Mouse (Mus musculus) heart, postnatal 0 days (tissue): ENCODE data around the gene Hapln2. TPM values are rescaled to one million over a fixed set of nuclear protein-coding genes. Genes with fewer than 3 reads are reported as not detected.

Source experiments
- ATAC-seq: fragments of 200-750 bp; cut with Nextera tagmentation; 2 replicates; pipeline ENCODE4 v1.8.0; 2017; ENCODE audit warnings: low read depth, moderate number of reproducible peaks, moderate library complexity; ENCODE audit not compliant: insufficient read depth
- DNase-seq: peaks from one replicate; pipeline ENCODE4 v3.0.0-alpha.2; 2016; ENCODE audit warnings: low spot score
- H3K27ac ChIP-seq: fragments of 300-500 bp; sonication (generic); 2 replicates; pipeline ENCODE4 v1.5.1; 2014; ENCODE audit warnings: low read depth, mild to moderate bottlenecking
- H3K27me3 ChIP-seq: fragments of 300-500 bp; sonication (generic); 2 replicates; pipeline ENCODE4 v1.6.1; 2014; ENCODE audit warnings: low read length, mixed read lengths; ENCODE audit not compliant: control insufficient read depth, insufficient read depth
- H3K36me3 ChIP-seq: fragments of 300-500 bp; sonication (generic); replicated peaks from 2 replicates; pipeline ENCODE4 v1.6.1; 2014; ENCODE audit warnings: low read length, mixed read lengths; ENCODE audit not compliant: control insufficient read depth, insufficient read depth
- H3K4me1 ChIP-seq: fragments of 300-500 bp; sonication (generic); 2 replicates; pipeline ENCODE4 v1.6.1; 2014; ENCODE audit warnings: antibody characterized with exemption; ENCODE audit not compliant: control insufficient read depth, insufficient read depth
- H3K4me2 ChIP-seq: fragments of 300-500 bp; sonication (generic); 2 replicates; pipeline ENCODE4 v1.6.1; 2014; ENCODE audit warnings: low read depth, mild to moderate bottlenecking, low read length, moderate library complexity
- H3K4me3 ChIP-seq: fragments of 300-500 bp; sonication (generic); 2 replicates; pipeline ENCODE4 v1.5.1; 2014; ENCODE audit warnings: low read depth, low read length
- H3K9ac ChIP-seq: fragments of 300-500 bp; sonication (generic); replicated peaks from 2 replicates; pipeline ENCODE4 v1.6.1; 2014; ENCODE audit warnings: low read depth, low read length, mixed read lengths
- H3K9me3 ChIP-seq: fragments of 300-500 bp; sonication (generic); replicated peaks from 2 replicates; pipeline ENCODE4 v1.6.1; 2016; ENCODE audit warnings: low read length; ENCODE audit not compliant: control insufficient read depth
- CTCF ChIP-seq: IDR thresholded peaks from 2 replicates; pipeline ENCODE4 v1.5.1; 2016; ENCODE audit warnings: antibody characterized with exemption, control low read depth, low read depth
- EP300 ChIP-seq: IDR thresholded peaks from 2 replicates; pipeline ENCODE4 v1.6.1; 2016; ENCODE audit warnings: antibody characterized with exemption, low read depth
- WGBS: fragments of 180-500 bp; shearing (Covaris S2); extraction: QIAGEN DNeasy Blood & Tissue Kit; methylation state at CpG from one replicate; pipeline ENCODE4 v1.1.7; 2014; 5-methylcytosine and 5-hydroxymethylcytosine counted together
- polyA plus RNA-seq: library from polyadenylated mRNA; unstranded; fragments of >200 nt; fragmentation: Nextera tagmentation; extraction: Ambion mirVana; gene quantifications from 2 replicates; pipeline ENCODE4 v1.2.1, GENCODE M21; 2015
- total RNA-seq: library from RNA; depleted of rRNA; stranded (reverse); fragments of >200 nt; gene quantifications from 2 replicates; pipeline ENCODE4 v1.2.3, GENCODE M21; 2014; ENCODE audit warnings: low replicate concordance

Hapln2 gene
- total and polyA plus RNA-seq, 2 experiments from 2014 or later, result 0.15 TPM; not detected in 1

DNA sequence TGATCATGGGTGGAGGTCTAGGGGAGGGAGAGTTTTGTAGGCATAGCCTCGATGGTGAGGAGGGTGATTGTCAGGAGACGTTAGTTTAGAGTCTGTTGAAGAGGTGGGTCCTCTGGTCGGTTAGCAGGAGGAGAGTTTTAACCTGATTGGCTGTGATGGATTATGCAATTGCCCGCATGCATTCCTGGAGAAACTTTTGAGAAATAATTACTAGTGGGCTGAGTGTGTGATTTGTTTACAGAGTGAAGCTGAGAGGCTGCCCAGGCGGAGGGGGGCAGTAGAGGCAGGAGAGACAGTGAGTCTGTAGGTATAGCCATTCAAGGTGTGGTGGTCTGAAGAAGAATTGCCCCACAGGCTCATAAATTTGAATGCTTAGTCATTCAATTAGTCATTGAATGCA lies 6.1 kb upstream of the Hapln2 start:
- 0 out of 2 replicates have a peak, but pooled peaks cover under 1% of the 10 kb centered on the region for H3K9me3 ChIP-seq
- peaks cover 22% of the 10 kb centered on the region; the same call in 1 of the 2 replicates for H3K27me3 ChIP-seq
- TF ChIP-seq CTCF (no peak), EP300 (no peak)
- H3K9ac ChIP-seq, result no peak overlapping the region
- 58% methylated on average over 5 of the region's 5 CpGs for WGBS
- H3K27ac ChIP-seq, result no peak overlapping the region
- ATAC-seq (no peak), DNase-seq (no peak)
- H3K4me1 ChIP-seq, result no peaks in the 10 kb centered on the region
- no peaks in the 10 kb centered on the region for H3K36me3 ChIP-seq
- no peak overlapping the region for H3K4me2 ChIP-seq
- no peak overlapping the region for H3K4me3 ChIP-seq

DNA sequence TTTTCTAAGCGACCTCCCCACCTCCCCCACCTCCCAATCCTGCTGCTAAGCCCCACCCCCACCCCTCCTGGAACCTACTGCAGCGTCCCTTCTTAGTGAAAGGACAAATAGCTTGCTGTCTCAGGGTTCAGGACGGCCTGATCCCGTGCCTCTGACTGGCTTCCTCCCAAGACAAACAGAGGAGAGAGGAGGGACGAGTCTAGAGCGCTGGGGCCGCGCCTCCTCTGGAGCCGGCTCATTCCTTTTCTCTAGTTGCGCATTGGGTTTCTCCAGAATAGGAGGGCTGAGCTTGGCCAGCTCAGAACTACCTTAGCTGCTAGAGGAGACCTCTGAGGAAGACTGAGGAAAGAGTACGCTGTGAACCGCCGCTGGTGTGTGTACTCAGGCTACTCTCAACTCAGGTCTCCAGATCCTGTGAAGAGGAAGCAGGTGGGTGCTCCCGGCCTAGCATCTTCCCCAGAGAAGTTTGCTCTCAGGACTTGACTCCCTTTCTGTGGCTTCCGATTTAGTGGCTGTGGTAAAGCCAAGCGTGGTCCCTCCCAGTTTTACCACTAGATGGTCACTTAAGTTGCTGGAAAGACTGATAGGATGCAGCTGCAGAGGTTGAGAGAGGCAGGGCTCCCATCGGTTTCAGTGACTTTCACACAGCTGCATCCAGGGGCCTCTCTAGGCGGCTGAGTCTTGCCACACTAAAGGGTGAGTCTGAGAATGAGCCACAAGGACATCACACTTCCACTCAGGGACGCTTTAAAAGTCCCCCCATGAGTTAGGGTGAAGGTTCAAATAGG lies 3.4 kb upstream of the Hapln2 start:
- Histone ChIP-seq H3K4me2 (no peak overlapping the region), H3K27me3 (peaks cover 26% of the 10 kb centered on the region; the same call in 1 of the 2 replicates), H3K4me3 (no peak overlapping the region), H3K36me3 (no peaks in the 10 kb centered on the region), H3K9me3 (0 out of 2 replicates have a peak, but pooled peaks cover 8% of the 10 kb centered on the region), H3K4me1 (no peaks in the 10 kb centered on the region), H3K9ac (no peak overlapping the region), H3K27ac (no peak overlapping the region)
- TF ChIP-seq EP300 (no peak), CTCF (no peak)
- 13% methylated on average over 19 of the region's 19 CpGs for WGBS
- ATAC-seq, result 0 out of 2 replicates have a peak, but pooled peaks have one; percentile 33
- peak; percentile 43 for DNase-seq

DNA sequence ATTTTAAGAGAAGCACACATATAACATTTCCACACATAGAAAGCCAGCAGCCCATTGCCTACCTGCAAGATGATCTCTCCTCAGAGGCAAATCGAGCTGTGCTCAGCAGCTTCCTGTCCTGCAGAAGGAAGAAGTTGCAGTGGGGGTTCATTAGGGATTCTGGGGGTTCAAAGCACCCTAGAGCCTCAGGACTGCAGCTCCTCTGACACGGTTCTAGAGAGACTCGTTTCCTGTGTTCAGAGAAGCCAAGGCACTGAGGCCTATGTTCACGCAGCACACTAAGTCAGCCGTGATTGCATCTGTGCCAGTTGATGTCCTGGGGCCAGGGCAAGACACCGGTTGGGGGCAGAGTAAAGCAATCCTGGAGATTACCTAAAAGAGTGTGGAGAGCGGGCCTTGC lies 560 bp downstream of the Hapln2 start:
- peaks cover 6% of the 10 kb centered on the region for H3K4me1 ChIP-seq
- no peak overlapping the region for H3K4me2 ChIP-seq
- H3K27me3 ChIP-seq, result peaks cover 55% of the 10 kb centered on the region
- 50% methylated on average over 7 of the region's 7 CpGs for whole genome bisulfite sequencing
- no peaks in the 10 kb centered on the region for H3K36me3 ChIP-seq
- DNase-seq (no peak), ATAC-seq (no peak)
- TF ChIP-seq CTCF (no peak), EP300 (no peak)
- no peak overlapping the region for H3K27ac ChIP-seq
- 0 out of 2 replicates have a peak, but pooled peaks cover 8% of the 10 kb centered on the region for H3K9me3 ChIP-seq
- H3K4me3 ChIP-seq, result no peak overlapping the region
- no peak overlapping the region for H3K9ac ChIP-seq

DNA sequence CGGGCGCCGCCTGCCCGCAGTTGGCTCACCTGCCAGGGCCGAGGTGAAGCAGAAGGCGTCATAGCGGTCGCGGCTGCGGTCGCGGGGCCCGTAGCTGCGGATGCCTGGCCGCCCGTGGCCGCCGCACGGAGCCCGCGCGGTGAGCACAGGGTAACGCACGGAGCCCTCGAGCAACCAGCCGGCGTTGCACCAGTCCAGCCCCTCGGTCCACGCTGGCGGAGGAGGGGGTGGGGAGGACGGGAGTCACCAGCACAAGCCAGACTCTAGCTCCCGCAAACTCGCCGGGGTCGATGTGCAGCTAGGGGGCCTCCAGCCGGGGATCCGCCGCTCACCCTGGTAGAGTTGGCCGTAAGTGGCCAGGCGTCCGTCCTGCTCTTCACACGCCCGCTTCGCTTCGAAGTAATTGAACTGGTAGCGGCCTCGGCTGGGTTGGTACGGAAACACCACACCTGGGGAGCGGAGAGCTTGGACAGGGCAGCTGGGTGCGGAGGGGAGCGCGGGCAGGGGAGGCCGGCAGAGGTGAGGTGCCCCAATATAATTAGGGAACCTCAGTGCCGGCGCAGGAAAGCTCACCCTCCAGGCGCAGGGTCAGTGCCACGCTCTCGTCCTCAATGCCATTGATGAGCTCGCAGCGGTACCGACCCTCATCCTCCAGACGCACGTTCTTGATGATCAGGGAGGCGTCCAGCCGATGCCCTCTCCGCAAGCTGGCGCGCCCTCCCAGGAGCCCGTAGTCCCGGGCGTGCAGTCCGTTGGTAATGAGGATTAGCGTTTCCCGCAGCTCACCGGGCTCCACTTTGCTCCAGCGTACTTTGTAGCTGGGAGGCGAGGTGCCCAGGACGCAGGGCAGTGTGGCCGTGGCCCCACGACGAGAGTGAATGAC lies 4.0 kb downstream of the Hapln2 start:
- Histone ChIP-seq H3K9ac (no peak overlapping the region), H3K9me3 (0 out of 2 replicates have a peak, but pooled peaks cover 7% of the 10 kb centered on the region), H3K36me3 (no peaks in the 10 kb centered on the region), H3K4me1 (peaks cover 6% of the 10 kb centered on the region), H3K27me3 (peaks cover 70% of the 10 kb centered on the region), H3K4me3 (peak overlapping the region; percentile 48), H3K4me2 (peak overlapping the region; percentile 81), H3K27ac (no peak overlapping the region)
- WGBS, result under 1% methylated on average over 78 of the region's 81 CpGs
- DNase-seq, result no peak
- TF ChIP-seq CTCF (no peak), EP300 (no peak)
- ATAC-seq, result peak; percentile 45

GRCm38 (mm10) chr3:88022322-88023191 lies 4.8 kb downstream of the Hapln2 start:
- Histone ChIP-seq H3K27ac (no peak overlapping the region), H3K9ac (no peak overlapping the region), H3K9me3 (no peaks in the 10 kb centered on the region), H3K36me3 (no peaks in the 10 kb centered on the region), H3K4me1 (peaks cover 6% of the 10 kb centered on the region), H3K4me2 (peak overlapping the region; percentile 81), H3K4me3 (peak overlapping the region; percentile 48), H3K27me3 (peaks cover 70% of the 10 kb centered on the region)
- ATAC-seq, result peak; percentile 90
- peak; percentile 64 for DNase-seq
- no peak for TF ChIP-seq CTCF
- no peak for TF ChIP-seq EP300
- 3% methylated on average over 66 of the region's 66 CpGs for WGBS
